8 mouse cellular contexts compared by ENCODE assay signal in the genomic region with DNA sequence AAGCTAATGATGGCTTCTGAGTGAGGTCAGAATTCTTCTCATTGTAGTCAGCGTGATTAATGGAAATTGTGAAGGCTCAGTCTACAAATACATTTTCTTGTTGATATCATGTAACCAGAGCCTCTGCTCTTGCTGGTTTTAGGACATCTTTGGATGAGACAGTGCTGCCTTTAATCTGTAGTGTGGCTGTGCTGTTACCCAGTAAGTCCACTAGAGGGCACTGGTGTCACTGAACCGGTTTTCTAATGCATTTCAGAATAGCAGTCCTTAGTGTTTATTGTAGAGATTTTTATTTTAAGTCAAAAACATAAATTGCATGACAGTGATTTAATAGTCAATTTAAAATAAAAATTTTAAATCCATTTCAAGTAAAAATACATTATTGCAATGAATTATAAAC. TPM values are rescaled to one million over a fixed set of nuclear protein-coding genes. Genes with fewer than 3 reads are reported as not detected.
DNase-seq lines count a peak whose midpoint lies in the region; ATAC-seq and TF ChIP-seq lines count a peak whose summit lies in the region.

No protein-coding gene starts in this region.

- H3K4me1 ChIP-seq in forebrain, embryonic 16.5 days (replicated peaks; ENCODE audit: control insufficient read depth, insufficient read depth, low read length), result no peaks in the 10 kb centered on the region
- H3K4me1 ChIP-seq in intestine, embryonic 15.5 days (replicated peaks), result no peaks in the 10 kb centered on the region
- no peaks in the 10 kb centered on the region for H3K4me1 ChIP-seq in midbrain, postnatal 0 days (ENCODE audit: insufficient read depth, low read length)
- H3K4me1 ChIP-seq in stomach, postnatal 0 days (replicated peaks; ENCODE audit: control insufficient read depth, insufficient read depth), result no peaks in the 10 kb centered on the region

- no peak overlapping the region for H3K4me2 ChIP-seq in forebrain, embryonic 16.5 days (ENCODE audit: low read length)
- no peak overlapping the region for H3K4me2 ChIP-seq in intestine, embryonic 15.5 days (replicated peaks)
- no peak overlapping the region for H3K4me2 ChIP-seq in midbrain, postnatal 0 days (ENCODE audit: low read depth, low read length, poor library complexity, severe bottlenecking)
- H3K4me2 ChIP-seq in stomach, postnatal 0 days (replicated peaks; ENCODE audit: low read depth), result no peak overlapping the region

- no peaks in the 10 kb centered on the region for H3K27me3 ChIP-seq in forebrain, embryonic 16.5 days (replicated peaks; ENCODE audit: control insufficient read depth, insufficient read depth, low read length)
- H3K27me3 ChIP-seq in intestine, embryonic 15.5 days (replicated peaks), result no peaks in the 10 kb centered on the region
- H3K27me3 ChIP-seq in midbrain, postnatal 0 days (ENCODE audit: insufficient read depth, low read length), result no peaks in the 10 kb centered on the region
- no peaks in the 10 kb centered on the region for H3K27me3 ChIP-seq in stomach, postnatal 0 days (ENCODE audit: control insufficient read depth, insufficient read depth, low read length)

- ATAC-seq in forebrain, embryonic 16.5 days, result 0 out of 2 replicates have a peak, but pooled peaks have one; percentile 54
- ATAC-seq in intestine, embryonic 15.5 days, result 0 out of 2 replicates have a peak, but pooled peaks have one; percentile 36
- ATAC-seq in midbrain, postnatal 0 days (ENCODE audit: low FRiP score), result no peak
- no peak for ATAC-seq in stomach, postnatal 0 days (ENCODE audit: low FRiP score, low TSS enrichment)

- no peaks in the 10 kb centered on the region for H3K9me3 ChIP-seq in forebrain, embryonic 16.5 days (ENCODE audit: control insufficient read depth, low read length)
- no peaks in the 10 kb centered on the region for H3K9me3 ChIP-seq in intestine, embryonic 15.5 days
- no peaks in the 10 kb centered on the region for H3K9me3 ChIP-seq in midbrain, postnatal 0 days (ENCODE audit: low read length)
- H3K9me3 ChIP-seq in stomach, postnatal 0 days (ENCODE audit: control insufficient read depth, low read length), result no peaks in the 10 kb centered on the region

- no peak for TF ChIP-seq EP300 in stomach, postnatal 0 days (optimal IDR thresholded peaks at IDR 0.05)

- H3K9ac ChIP-seq in forebrain, embryonic 16.5 days (replicated peaks; ENCODE audit: low read depth, low read length), result no peak overlapping the region
- no peak overlapping the region for H3K9ac ChIP-seq in intestine, embryonic 15.5 days
- H3K9ac ChIP-seq in midbrain, postnatal 0 days (replicated peaks; ENCODE audit: low read length, poor library complexity, severe bottlenecking), result no peak overlapping the region
- no peak overlapping the region for H3K9ac ChIP-seq in stomach, postnatal 0 days (ENCODE audit: low read length)

- no peak overlapping the region for H3K27ac ChIP-seq in forebrain, embryonic 16.5 days (ENCODE audit: low read length)
- H3K27ac ChIP-seq in intestine, embryonic 15.5 days, result no peak overlapping the region
- no peak overlapping the region for H3K27ac ChIP-seq in midbrain, postnatal 0 days (ENCODE audit: low read depth, low read length)
- H3K27ac ChIP-seq in stomach, postnatal 0 days (replicated peaks), result no peak overlapping the region

- H3K36me3 ChIP-seq in forebrain, embryonic 16.5 days (ENCODE audit: control insufficient read depth, insufficient read depth), result peaks cover 4% of the 10 kb centered on the region; the same call in 1 of the 2 replicates
- H3K36me3 ChIP-seq in intestine, embryonic 15.5 days, result no peaks in the 10 kb centered on the region
- H3K36me3 ChIP-seq in midbrain, postnatal 0 days (ENCODE audit: insufficient read depth, low read length), result peaks cover 9% of the 10 kb centered on the region
- peaks cover 2% of the 10 kb centered on the region for H3K36me3 ChIP-seq in stomach, postnatal 0 days (ENCODE audit: control insufficient read depth, insufficient read depth, low read length)

- DNase-seq in 3T3-L1 (ENCODE audit: low read depth, low spot score) (peak; percentile 87), MEL-GATA-1-ER (ENCODE audit: extremely low read depth, low read depth) (peak; percentile 44)
- DNase-seq in cerebellum, adult 18-20 months, result peak; percentile 61 to 64
- DNase-seq in left cerebral cortex, postnatal 25 days (ENCODE audit: low spot score in 2 of 2), result peak; percentile 72 to 76
- DNase-seq in midbrain, postnatal 0 days (ENCODE audit: low spot score), result peak; percentile 81
- DNase-seq in stomach, postnatal 0 days (ENCODE audit: low spot score), result peak; percentile 54

- no peak overlapping the region for H3K4me3 ChIP-seq in forebrain, embryonic 16.5 days (replicated peaks; ENCODE audit: low read length)
- no peak overlapping the region for H3K4me3 ChIP-seq in intestine, embryonic 15.5 days (replicated peaks)
- H3K4me3 ChIP-seq in midbrain, postnatal 0 days (ENCODE audit: low read depth, low read length), result no peak overlapping the region
- no peak overlapping the region for H3K4me3 ChIP-seq in stomach, postnatal 0 days (ENCODE audit: low read depth, low read length)

- peak; percentile 97 for TF ChIP-seq CTCF in midbrain, postnatal 0 days (IDR thresholded peaks at IDR 0.05)
- peak; percentile 96 for TF ChIP-seq CTCF in stomach, postnatal 0 days (IDR thresholded peaks at IDR 0.05; ENCODE audit: low read depth)

- 3% methylated on average over 2 of the region's 2 CpGs for WGBS in forebrain, embryonic 16.5 days
- 4% methylated on average over 2 of the region's 2 CpGs for WGBS in intestine, embryonic 15.5 days
- 1% methylated on average over 2 of the region's 2 CpGs for WGBS in midbrain, postnatal 0 days
- WGBS in stomach, postnatal 0 days, result 3% methylated on average over 2 of the region's 2 CpGs

- intact Hi-C loops in left cerebral cortex, postnatal 25 days (cut with DNase I), result loop anchor here (1.0 kb wide), 1 partner anchor 280 kb away; no protein-coding TSS in a partner anchor

RNA-seq across cellular contexts. Expression of gene Glmn, which starts 13.5 kb away (rescaled TPM):
- 33.2 and 34.1 TPM in 2 replicates for polyA plus RNA-seq in forebrain, embryonic 16.5 days (2015; fragmentation: Nextera tagmentation; extraction: Ambion mirVana)
- polyA plus RNA-seq in intestine, embryonic 15.5 days (2015; fragmentation: Nextera tagmentation; extraction: Ambion mirVana), result 23.5 and 28.9 TPM in 2 replicates
- total RNA-seq in left cerebral cortex, postnatal 25 days (2021), result 10 to 100 TPM; 19.2 to 21.2 TPM
- 10.7 and 20.0 TPM in 2 replicates for total RNA-seq in midbrain, postnatal 0 days (2014; rRNA removed)
- 36.1 and 39.8 TPM in 2 replicates for polyA plus RNA-seq in midbrain, postnatal 0 days (2015; fragmentation: Nextera tagmentation; extraction: Ambion mirVana)
- 15.9 and 16.3 TPM in 2 replicates for polyA plus RNA-seq in stomach, postnatal 0 days (2015; fragmentation: Nextera tagmentation; extraction: Ambion mirVana)

RNA-seq across cellular contexts. Expression of gene Rpap2, which starts 14.1 kb away (rescaled TPM):
- polyA plus RNA-seq in forebrain, embryonic 16.5 days (2015; fragmentation: Nextera tagmentation; extraction: Ambion mirVana), result 22.2 and 24.8 TPM in 2 replicates
- polyA plus RNA-seq in intestine, embryonic 15.5 days (2015; fragmentation: Nextera tagmentation; extraction: Ambion mirVana), result 14.0 and 15.2 TPM in 2 replicates
- total RNA-seq in left cerebral cortex, postnatal 25 days (2021), result 10 to 100 TPM; 23.1 to 23.3 TPM
- 15.5 and 17.5 TPM in 2 replicates for total RNA-seq in midbrain, postnatal 0 days (2014; rRNA removed)
- 21.4 and 25.2 TPM in 2 replicates for polyA plus RNA-seq in midbrain, postnatal 0 days (2015; fragmentation: Nextera tagmentation; extraction: Ambion mirVana)
- 10.2 and 10.4 TPM in 2 replicates for polyA plus RNA-seq in stomach, postnatal 0 days (2015; fragmentation: Nextera tagmentation; extraction: Ambion mirVana)

Comparison
In these comparisons a context has a peak if more than half of its experiments do, and no peak if none do; other contexts are left out.
1. ATAC-seq: peak in forebrain, embryonic 16.5 days (single experiment) and intestine, embryonic 15.5 days (single experiment); none in midbrain, postnatal 0 days (single experiment) and stomach, postnatal 0 days (single experiment).
2. Peak in every context shown above with its lines, with median percentiles within 50 percentile points of each other: DNase-seq.